Mouse (Mus musculus): Measurements from ENCODE around the gene Papss2. TPM values are rescaled to one million over a fixed set of nuclear protein-coding genes. Genes with fewer than 3 reads are reported as not detected.

Papss2 gene
- polyA plus RNA-seq, 1 experiment from 2014 or later: 1.9 TPM

- 90% methylated on average over 7 of the region's 7 CpGs for WGBS
- no peak overlapping the region for H3K27ac ChIP-seq (ENCODE audit: low read depth, low read length)
- ATAC-seq (replicated peaks; ENCODE audit: low FRiP score): no peak
- H3K9ac ChIP-seq (ENCODE audit: low read length): no peak overlapping the region
- no peaks in the 10 kb centered on the region for H3K27me3 ChIP-seq (ENCODE audit: control insufficient read depth, insufficient read depth, low read length)
- H3K4me2 ChIP-seq (ENCODE audit: low read depth, low read length, severe bottlenecking): no peak overlapping the region
- no peaks in the 10 kb centered on the region for H3K36me3 ChIP-seq (ENCODE audit: control insufficient read depth, insufficient read depth, low read length)
- H3K4me1 ChIP-seq (replicated peaks; ENCODE audit: control insufficient read depth, insufficient read depth, low read length): no peaks in the 10 kb centered on the region
- no peak overlapping the region for H3K4me3 ChIP-seq (ENCODE audit: low read depth, low read length)
- no peaks in the 10 kb centered on the region; the same call in 1 of the 2 replicates for H3K9me3 ChIP-seq (ENCODE audit: control insufficient read depth, low read length)
- DNase-seq (ENCODE audit: low spot score): no peak
Measured at GRCm38 (mm10) chr19:32641535-32641934, 45.9 kb downstream of the Papss2 start.

DNA sequence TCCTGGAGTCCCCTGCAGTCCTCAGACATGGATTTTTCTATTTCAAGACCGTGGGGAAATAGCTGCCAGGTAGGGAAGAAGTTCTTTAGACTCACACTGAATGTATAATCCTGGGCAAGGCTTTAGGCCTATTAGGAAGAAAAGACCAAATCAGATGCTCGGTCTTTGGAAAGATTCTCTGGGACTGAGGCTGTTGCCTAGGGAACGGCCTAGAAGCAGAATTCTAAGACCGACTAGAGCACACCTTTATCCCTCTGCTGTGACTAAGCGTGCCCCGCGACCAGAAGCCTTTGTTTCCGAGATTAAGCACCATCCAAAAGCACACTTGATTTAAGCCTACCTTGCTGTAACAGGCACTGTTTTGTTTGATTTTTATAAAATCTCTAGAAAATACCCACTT, 46.4 kb downstream of the Papss2 start:
- H3K27me3 ChIP-seq (ENCODE audit: control insufficient read depth, insufficient read depth, low read length): no peaks in the 10 kb centered on the region
- H3K9me3 ChIP-seq (ENCODE audit: control insufficient read depth, low read length): no peaks in the 10 kb centered on the region; the same call in 1 of the 2 replicates
- H3K4me1 ChIP-seq (replicated peaks; ENCODE audit: control insufficient read depth, insufficient read depth, low read length): no peaks in the 10 kb centered on the region
- no peak overlapping the region for H3K4me2 ChIP-seq (ENCODE audit: low read depth, low read length, severe bottlenecking)
- 47% methylated on average over 8 of the region's 8 CpGs for WGBS
- no peak overlapping the region for H3K4me3 ChIP-seq (ENCODE audit: low read depth, low read length)
- H3K36me3 ChIP-seq (ENCODE audit: control insufficient read depth, insufficient read depth, low read length): no peaks in the 10 kb centered on the region
- no peak overlapping the region for H3K9ac ChIP-seq (ENCODE audit: low read length)
- no peak for DNase-seq (ENCODE audit: low spot score)
- H3K27ac ChIP-seq (ENCODE audit: low read depth, low read length): no peak overlapping the region
- ATAC-seq (replicated peaks; ENCODE audit: low FRiP score): no peak

GRCm38 (mm10) chr19:32643642-32644041, 48.1 kb downstream of the Papss2 start:
- ATAC-seq (replicated peaks; ENCODE audit: low FRiP score) (no peak), DNase-seq (ENCODE audit: low spot score) (no peak)
- Histone ChIP-seq H3K9me3 (ENCODE audit: control insufficient read depth, low read length) (no peaks in the 10 kb centered on the region; the same call in 1 of the 2 replicates), H3K4me2 (ENCODE audit: low read depth, low read length, severe bottlenecking) (no peak overlapping the region), H3K27me3 (ENCODE audit: control insufficient read depth, insufficient read depth, low read length) (no peaks in the 10 kb centered on the region), H3K4me1 (replicated peaks; ENCODE audit: control insufficient read depth, insufficient read depth, low read length) (peaks cover 6% of the 10 kb centered on the region), H3K36me3 (ENCODE audit: control insufficient read depth, insufficient read depth, low read length) (no peaks in the 10 kb centered on the region), H3K4me3 (ENCODE audit: low read depth, low read length) (no peak overlapping the region), H3K9ac (ENCODE audit: low read length) (no peak overlapping the region), H3K27ac (ENCODE audit: low read depth, low read length) (no peak overlapping the region)
- 98% methylated on average over 3 of the region's 3 CpGs for WGBS

- no peak overlapping the region for H3K4me3 ChIP-seq (ENCODE audit: low read depth, low read length)
- H3K27me3 ChIP-seq (ENCODE audit: control insufficient read depth, insufficient read depth, low read length): no peaks in the 10 kb centered on the region
- no peak overlapping the region for H3K9ac ChIP-seq (ENCODE audit: low read length)
- H3K4me1 ChIP-seq (replicated peaks; ENCODE audit: control insufficient read depth, insufficient read depth, low read length): peaks cover 6% of the 10 kb centered on the region
- H3K4me2 ChIP-seq (ENCODE audit: low read depth, low read length, severe bottlenecking): no peak overlapping the region
- ATAC-seq (replicated peaks; ENCODE audit: low FRiP score) (no peak), DNase-seq (ENCODE audit: low spot score) (no peak)
- 89% methylated on average over 7 of the region's 7 CpGs for WGBS
- no peaks in the 10 kb centered on the region for H3K36me3 ChIP-seq (ENCODE audit: control insufficient read depth, insufficient read depth, low read length)
- no peaks in the 10 kb centered on the region; the same call in 1 of the 2 replicates for H3K9me3 ChIP-seq (ENCODE audit: control insufficient read depth, low read length)
- H3K27ac ChIP-seq (ENCODE audit: low read depth, low read length): no peak overlapping the region
Measured at GRCm38 (mm10) chr19:32645939-32646338, 50.3 kb downstream of the Papss2 start.

GRCm38 (mm10) chr19:32646382-32646781, 50.8 kb downstream of the Papss2 start:
- no peaks in the 10 kb centered on the region for H3K27me3 ChIP-seq (ENCODE audit: control insufficient read depth, insufficient read depth, low read length)
- 94% methylated on average over 3 of the region's 3 CpGs for WGBS
- H3K9ac ChIP-seq (ENCODE audit: low read length): no peak overlapping the region
- ATAC-seq (replicated peaks; ENCODE audit: low FRiP score): no peak
- no peak overlapping the region for H3K4me3 ChIP-seq (ENCODE audit: low read depth, low read length)
- no peaks in the 10 kb centered on the region; the same call in 1 of the 2 replicates for H3K9me3 ChIP-seq (ENCODE audit: control insufficient read depth, low read length)
- no peak for DNase-seq (ENCODE audit: low spot score)
- H3K36me3 ChIP-seq (ENCODE audit: control insufficient read depth, insufficient read depth, low read length): no peaks in the 10 kb centered on the region
- no peak overlapping the region for H3K27ac ChIP-seq (ENCODE audit: low read depth, low read length)
- H3K4me1 ChIP-seq (replicated peaks; ENCODE audit: control insufficient read depth, insufficient read depth, low read length): peaks cover 6% of the 10 kb centered on the region
- no peak overlapping the region for H3K4me2 ChIP-seq (ENCODE audit: low read depth, low read length, severe bottlenecking)

GRCm38 (mm10) chr19:32648019-32648571, 52.5 kb downstream of the Papss2 start:
- no peak overlapping the region for H3K9ac ChIP-seq (ENCODE audit: low read length)
- 0 out of 2 replicates have a peak, but pooled peaks have one; percentile 21 for ATAC-seq (replicated peaks; ENCODE audit: low FRiP score)
- H3K4me3 ChIP-seq (ENCODE audit: low read depth, low read length): no peak overlapping the region
- H3K27ac ChIP-seq (ENCODE audit: low read depth, low read length): no peak overlapping the region
- WGBS: 14% methylated on average over 10 of the region's 10 CpGs
- DNase-seq (ENCODE audit: low spot score): peak; percentile 58
- H3K27me3 ChIP-seq (ENCODE audit: control insufficient read depth, insufficient read depth, low read length): no peaks in the 10 kb centered on the region
- H3K9me3 ChIP-seq (ENCODE audit: control insufficient read depth, low read length): no peaks in the 10 kb centered on the region; the same call in 1 of the 2 replicates
- no peaks in the 10 kb centered on the region for H3K36me3 ChIP-seq (ENCODE audit: control insufficient read depth, insufficient read depth, low read length)
- no peak overlapping the region; the same call in 1 of the 2 replicates for H3K4me2 ChIP-seq (ENCODE audit: low read depth, low read length, severe bottlenecking)
- peaks cover 6% of the 10 kb centered on the region for H3K4me1 ChIP-seq (replicated peaks; ENCODE audit: control insufficient read depth, insufficient read depth, low read length)

- 89% methylated on average over 5 of the region's 5 CpGs for WGBS
- no peak for DNase-seq (ENCODE audit: low spot score)
Measured at GRCm38 (mm10) chr19:32651046-32651445, 55.5 kb downstream of the Papss2 start.

GRCm38 (mm10) chr19:32653122-32653521, 57.5 kb downstream of the Papss2 start:
- Histone ChIP-seq H3K4me3 (ENCODE audit: low read depth, low read length) (no peak overlapping the region), H3K27me3 (ENCODE audit: control insufficient read depth, insufficient read depth, low read length) (no peaks in the 10 kb centered on the region), H3K9me3 (ENCODE audit: control insufficient read depth, low read length) (no peaks in the 10 kb centered on the region), H3K4me1 (replicated peaks; ENCODE audit: control insufficient read depth, insufficient read depth, low read length) (peaks cover 2% of the 10 kb centered on the region), H3K9ac (ENCODE audit: low read length) (no peak overlapping the region), H3K4me2 (ENCODE audit: low read depth, low read length, severe bottlenecking) (no peak overlapping the region), H3K27ac (ENCODE audit: low read depth, low read length) (no peak overlapping the region), H3K36me3 (ENCODE audit: control insufficient read depth, insufficient read depth, low read length) (no peaks in the 10 kb centered on the region; the same call in 1 of the 2 replicates)
- ATAC-seq (replicated peaks; ENCODE audit: low FRiP score): no peak
- no peak for DNase-seq (ENCODE audit: low spot score)
- 87% methylated on average over 5 of the region's 5 CpGs for WGBS

More at GRCm38 (mm10) chr19:32651046-32651445, 55.5 kb downstream of the Papss2 start:
- no peak for ATAC-seq (replicated peaks; ENCODE audit: low FRiP score)
- H3K4me2 ChIP-seq (ENCODE audit: low read depth, low read length, severe bottlenecking): no peak overlapping the region
- peaks cover 6% of the 10 kb centered on the region for H3K4me1 ChIP-seq (replicated peaks; ENCODE audit: control insufficient read depth, insufficient read depth, low read length)
- H3K27ac ChIP-seq (ENCODE audit: low read depth, low read length): no peak overlapping the region
- no peak overlapping the region for H3K4me3 ChIP-seq (ENCODE audit: low read depth, low read length)
- H3K36me3 ChIP-seq (ENCODE audit: control insufficient read depth, insufficient read depth, low read length): no peaks in the 10 kb centered on the region; the same call in 1 of the 2 replicates
- no peaks in the 10 kb centered on the region for H3K9me3 ChIP-seq (ENCODE audit: control insufficient read depth, low read length)
- no peak overlapping the region for H3K9ac ChIP-seq (ENCODE audit: low read length)
- no peaks in the 10 kb centered on the region for H3K27me3 ChIP-seq (ENCODE audit: control insufficient read depth, insufficient read depth, low read length)

Measured in forebrain, embryonic 11.5 days (tissue).